ENCODE assay signal across 26 mouse cellular contexts in the genomic region with DNA sequence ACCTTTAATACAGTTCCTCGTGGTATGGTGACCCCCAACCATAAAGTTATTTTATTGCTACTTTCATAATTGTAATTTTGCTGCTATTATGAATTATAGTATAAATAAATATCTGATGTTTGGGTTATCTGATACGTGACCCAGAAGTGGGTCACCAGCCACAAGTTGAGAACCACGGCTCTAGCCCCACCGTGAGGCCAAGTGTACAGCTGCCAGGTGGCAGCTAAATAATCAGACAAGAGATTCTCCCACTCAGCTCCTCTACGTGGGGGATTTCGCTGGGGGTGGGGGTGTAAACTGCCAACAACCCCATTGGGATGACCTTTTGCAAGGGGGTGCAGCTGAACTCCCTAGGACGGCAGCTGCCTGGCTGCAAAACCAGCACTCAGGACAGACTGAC. TPM values are rescaled to one million over a fixed set of nuclear protein-coding genes. Genes with fewer than 3 reads are reported as not detected.
"Had no signal": no experiment of that assay in that cellular context is flagged by ENCODE, and none has a peak within 500 bp of the region (broad histone marks: within the 10 kb centered on the region; RNA-seq: fewer than 3 reads in every experiment).

No protein-coding gene starts in this region.

- DNase-seq: kidney, postnatal 14 days; kidney, postnatal 4 days; left cerebral cortex, postnatal 4 days; lung, adult 18-20 months; lung, postnatal 10 days; lung, postnatal 36 days; thymus, adult 18-20 months; thymus, postnatal 36 days had no signal

- H3K4me3 ChIP-seq: kidney, embryonic 15.5 days; limb, embryonic 12.5 days; limb, embryonic 15.5 days; lung, embryonic 15.5 days; megakaryocyte, embryonic 14.5 days; midbrain, embryonic 10.5 days; midbrain, embryonic 13.5 days; myocyte had no signal

- H3K9ac ChIP-seq: kidney, embryonic 15.5 days; limb, embryonic 12.5 days; limb, embryonic 15.5 days; liver, embryonic 14.5 days; lung, embryonic 15.5 days; midbrain, embryonic 13.5 days had no signal

- H3K27ac ChIP-seq: kidney, embryonic 15.5 days; limb, embryonic 12.5 days; limb, embryonic 15.5 days; liver, embryonic 14.5 days; lung, embryonic 15.5 days; midbrain, embryonic 10.5 days; midbrain, embryonic 13.5 days had no signal

- H3K4me2 ChIP-seq: kidney, embryonic 15.5 days; limb, embryonic 12.5 days; limb, embryonic 15.5 days; lung, embryonic 15.5 days; midbrain, embryonic 13.5 days had no signal

- H3K9me3 ChIP-seq: kidney, embryonic 15.5 days; limb, embryonic 12.5 days; limb, embryonic 15.5 days; lung, embryonic 15.5 days; midbrain, embryonic 10.5 days; midbrain, embryonic 13.5 days had no signal

- ATAC-seq: midbrain, embryonic 13.5 days; midbrain, embryonic 16.5 days had no signal

- H3K36me3 ChIP-seq: kidney, embryonic 15.5 days; limb, embryonic 12.5 days; limb, embryonic 15.5 days; lung, embryonic 15.5 days; midbrain, embryonic 10.5 days; midbrain, embryonic 13.5 days had no signal

RNA-seq across cellular contexts. Expression of a gene that starts 7.1 kb away (rescaled TPM):
- total RNA-seq: monocyte, adult 5-6 weeks had no signal
- polyA plus RNA-seq: small intestine, adult 2 months had no signal

RNA-seq across cellular contexts. Expression of a gene that starts 44.7 kb away (rescaled TPM):
- total RNA-seq: layer of hippocampus, adult 18-20 months; layer of hippocampus, postnatal 14 days; left cerebral cortex, adult 8-10 months; left cerebral cortex, postnatal 14 days; left cerebral cortex, postnatal 4 days; monocyte, adult 5-6 weeks had no signal
- polyA plus RNA-seq: liver, embryonic 14.5 days; small intestine, adult 2 months; testis, adult 2 months; urinary bladder, adult 2 months had no signal
